Mouse (Mus musculus) c-Kit-positive CD71-positive TER-119-positive erythroid progenitor cells, embryonic 14.5 days (primary cell): ENCODE data around the gene Akr1b7.
A peak's percentile ranks its signal among the peaks of the same experiment; 100 is the strongest.

Experiments
- DNase-seq: peaks from one replicate; pipeline ENCODE4 v3.0.0-alpha.2; 2013; ENCODE audit warnings: low spot score

The Akr1b7 gene

DNA sequence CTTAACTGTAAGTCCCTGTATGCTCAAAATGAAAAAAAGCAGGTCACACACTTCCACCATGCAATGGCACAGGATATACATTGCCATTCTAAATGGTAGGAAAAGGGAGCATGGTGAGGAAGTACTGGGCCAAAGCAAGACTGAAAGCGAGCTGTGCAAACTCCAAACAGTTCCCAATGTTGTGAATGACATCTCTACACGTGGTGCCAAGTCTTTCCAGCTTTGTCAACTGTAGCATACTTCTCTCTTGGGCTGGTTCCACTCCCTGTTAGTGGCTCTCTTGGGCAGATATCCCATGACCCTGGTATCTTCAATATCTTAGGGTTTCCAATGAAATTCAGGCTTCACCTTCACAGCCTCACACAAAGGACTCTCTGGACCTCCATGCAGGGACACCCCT is 26.9 kb downstream of the Akr1b7 start:
- DNase-seq: no peak

DNA sequence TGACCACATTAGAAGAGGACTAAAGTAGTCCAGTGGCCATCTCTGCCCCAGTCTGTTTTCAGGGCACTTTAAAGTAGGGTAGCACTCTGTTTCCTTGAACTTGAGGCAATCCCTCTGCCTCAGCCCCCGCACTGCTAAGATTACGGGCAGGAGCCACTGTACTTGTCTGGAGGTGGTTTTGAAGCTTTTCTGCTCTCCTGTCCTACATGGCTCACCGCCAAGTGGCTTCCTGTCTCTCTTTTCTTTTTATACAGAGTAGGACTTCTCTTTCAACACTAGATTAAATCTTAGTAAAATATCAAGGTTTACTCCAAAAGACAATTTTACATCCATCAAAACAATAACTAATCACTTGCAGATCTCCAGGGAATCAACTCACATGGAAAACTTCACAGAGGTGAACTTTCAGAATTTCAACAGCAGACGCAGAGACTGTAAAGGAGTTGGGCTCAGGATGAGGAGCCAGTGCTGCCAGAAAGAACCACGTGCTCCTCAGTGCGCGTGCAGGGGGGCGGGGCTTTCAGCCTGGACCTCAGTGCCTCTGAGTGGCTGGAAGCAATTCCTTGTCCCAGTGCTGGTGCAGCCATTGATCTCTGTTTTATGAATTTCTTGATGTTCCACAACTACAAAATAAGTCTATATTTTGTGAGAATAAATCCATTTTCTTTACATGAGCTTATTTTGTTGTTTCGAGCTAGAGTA is 29.6 kb downstream of the Akr1b7 start:
- DNase-seq: no peak

DNA sequence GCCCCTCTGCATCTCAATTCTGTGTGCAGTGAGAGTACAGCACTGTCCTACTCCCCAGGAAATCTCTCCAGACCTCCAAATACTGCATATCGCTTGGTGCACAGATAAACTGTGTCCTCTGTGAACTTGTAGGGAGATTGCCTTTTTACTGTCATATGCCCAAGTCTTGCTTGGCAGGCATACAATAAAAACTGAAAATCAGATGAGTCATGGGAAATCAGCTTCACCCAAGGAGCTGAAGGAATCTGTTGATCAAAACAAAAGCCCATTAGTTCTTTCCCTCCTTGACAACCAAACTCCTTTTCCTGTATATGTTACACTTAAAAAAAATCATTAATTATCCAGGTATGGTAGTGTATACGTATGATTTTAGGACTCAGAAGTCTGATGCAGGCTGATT is 31.7 kb downstream of the Akr1b7 start:
- no peak for DNase-seq

DNA sequence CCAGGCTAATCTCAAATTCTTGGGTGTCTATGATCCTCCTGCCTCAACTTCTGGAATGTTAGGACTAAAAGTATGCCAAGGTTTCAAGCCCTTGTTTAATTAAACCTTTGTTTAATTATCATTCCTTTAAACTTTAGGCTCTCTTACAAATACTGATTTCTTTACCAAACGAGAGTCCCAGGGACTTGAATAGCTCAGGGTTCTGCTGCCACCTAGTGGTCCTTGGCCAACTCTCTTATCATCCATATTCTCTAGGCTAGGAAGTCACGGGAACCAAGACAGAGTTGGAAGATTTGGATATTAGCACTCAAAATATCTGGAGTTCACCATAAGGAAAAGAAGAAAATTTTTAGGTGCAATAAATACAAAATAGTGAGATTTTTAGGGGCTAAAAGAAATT is 35.8 kb downstream of the Akr1b7 start:
- peak; percentile 67 for DNase-seq

DNA sequence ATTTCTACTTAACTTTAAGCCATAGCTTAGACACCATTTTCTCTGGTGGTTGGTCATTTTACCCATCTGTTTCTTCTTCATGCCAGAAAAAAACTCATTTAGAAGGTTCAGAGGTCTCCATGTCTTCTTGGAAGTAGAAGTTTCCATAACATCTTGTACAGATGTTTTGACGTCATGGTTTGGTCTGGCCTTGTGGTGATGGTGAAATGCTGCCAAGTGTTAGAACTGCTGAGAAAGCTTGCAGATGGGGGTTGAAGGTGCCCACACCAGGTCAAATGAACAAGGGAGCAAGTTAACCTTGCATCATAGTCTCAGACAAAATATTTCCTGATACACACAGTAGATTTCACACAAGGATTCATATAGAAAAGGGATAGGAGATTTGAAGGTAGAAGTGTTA is 36.6 kb downstream of the Akr1b7 start:
- no peak for DNase-seq

DNA sequence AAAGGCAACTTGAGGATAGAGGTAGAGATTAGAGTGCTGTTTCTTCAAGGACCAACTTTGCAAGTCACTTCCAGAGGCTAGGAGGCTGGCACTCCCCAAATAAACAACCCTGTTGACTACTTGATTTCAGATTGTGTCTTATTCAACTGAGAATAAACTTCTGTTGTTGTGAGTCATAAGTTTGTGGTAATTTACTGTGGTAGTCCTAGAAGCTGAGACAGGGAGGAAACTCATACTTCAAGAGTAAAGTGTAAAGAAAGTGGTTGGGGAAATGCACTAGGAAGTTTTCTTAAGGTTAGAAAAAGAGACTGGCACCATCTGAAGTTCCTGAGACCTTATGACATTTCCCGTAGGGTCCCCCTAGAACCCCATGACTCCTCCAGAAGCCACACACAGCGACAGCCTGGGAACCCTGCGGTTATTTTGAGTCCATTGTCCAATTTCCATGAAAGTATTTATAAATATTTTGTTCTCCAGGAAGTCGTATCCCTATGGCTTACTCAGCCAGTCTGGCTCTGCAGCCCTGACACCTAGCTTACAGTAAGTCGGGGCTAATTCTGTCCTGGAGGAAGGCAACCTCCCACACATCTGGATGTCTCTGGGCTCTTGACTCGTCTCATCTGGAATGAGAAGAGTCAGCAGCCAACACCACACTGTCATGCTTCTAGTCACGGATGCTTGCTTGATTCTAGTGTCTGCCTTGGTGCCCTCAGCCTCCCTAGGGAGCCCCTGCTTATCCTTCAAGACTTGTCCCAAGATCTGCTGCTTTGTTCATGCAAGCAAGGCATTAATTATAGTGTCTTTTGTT is 41.0 kb downstream of the Akr1b7 start:
- no peak for DNase-seq

DNA sequence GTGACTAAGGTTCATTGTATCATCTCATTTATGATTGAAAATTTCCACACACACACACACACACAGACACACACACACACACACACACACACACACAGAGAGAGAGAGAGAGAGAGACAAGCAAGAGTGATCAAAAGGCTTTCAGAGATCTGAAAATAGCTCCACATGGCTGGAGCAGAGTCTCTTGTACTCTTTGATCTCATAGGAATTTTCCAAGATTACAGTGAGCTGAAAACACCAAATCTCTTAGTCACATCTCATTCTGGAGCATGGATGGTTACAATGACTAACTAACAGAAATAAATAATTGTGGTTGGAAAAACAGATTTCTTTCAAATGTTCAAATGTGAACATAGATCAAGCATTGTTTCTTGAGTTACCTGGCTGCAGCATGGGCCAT is 47.3 kb downstream of the Akr1b7 start:
- DNase-seq: no peak

DNA sequence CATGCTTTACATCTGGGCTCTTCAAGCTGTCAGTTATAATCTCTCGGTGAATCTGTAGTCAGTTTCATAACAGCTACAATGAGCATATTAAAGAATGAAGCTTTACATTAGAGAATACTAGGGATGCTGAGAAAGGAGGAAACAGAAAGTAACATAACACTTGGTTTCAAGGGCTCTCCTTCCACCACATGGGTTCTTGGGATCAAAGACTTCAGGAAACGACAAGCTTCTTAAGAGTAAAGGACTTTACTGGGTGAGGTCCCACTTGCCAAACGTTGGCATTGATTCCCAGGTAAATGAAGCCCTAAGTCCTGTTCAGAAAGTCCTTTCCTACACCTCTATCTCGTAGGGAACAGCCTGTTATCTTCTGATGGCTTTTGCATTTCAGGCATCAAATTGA is 48.5 kb downstream of the Akr1b7 start:
- DNase-seq: no peak

DNA sequence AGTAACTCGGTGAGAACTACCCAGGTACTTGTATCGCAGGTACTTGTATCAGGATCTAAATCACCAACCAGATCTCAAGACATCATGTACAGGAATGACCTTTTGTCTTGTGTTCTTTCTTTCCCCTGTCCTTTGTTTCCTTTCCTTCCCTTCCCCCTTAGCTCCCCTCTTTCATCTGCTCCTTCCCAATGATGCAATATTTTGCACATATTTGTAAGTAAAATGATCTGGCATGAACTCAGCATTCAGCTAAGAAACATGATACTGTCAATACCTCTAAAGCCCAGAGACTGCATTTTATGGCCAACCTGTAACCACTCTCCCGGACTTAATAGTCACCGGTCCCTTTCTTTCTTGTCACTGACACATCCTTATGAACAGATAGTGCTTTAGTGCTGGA is 51.4 kb downstream of the Akr1b7 start:
- DNase-seq: no peak

DNA sequence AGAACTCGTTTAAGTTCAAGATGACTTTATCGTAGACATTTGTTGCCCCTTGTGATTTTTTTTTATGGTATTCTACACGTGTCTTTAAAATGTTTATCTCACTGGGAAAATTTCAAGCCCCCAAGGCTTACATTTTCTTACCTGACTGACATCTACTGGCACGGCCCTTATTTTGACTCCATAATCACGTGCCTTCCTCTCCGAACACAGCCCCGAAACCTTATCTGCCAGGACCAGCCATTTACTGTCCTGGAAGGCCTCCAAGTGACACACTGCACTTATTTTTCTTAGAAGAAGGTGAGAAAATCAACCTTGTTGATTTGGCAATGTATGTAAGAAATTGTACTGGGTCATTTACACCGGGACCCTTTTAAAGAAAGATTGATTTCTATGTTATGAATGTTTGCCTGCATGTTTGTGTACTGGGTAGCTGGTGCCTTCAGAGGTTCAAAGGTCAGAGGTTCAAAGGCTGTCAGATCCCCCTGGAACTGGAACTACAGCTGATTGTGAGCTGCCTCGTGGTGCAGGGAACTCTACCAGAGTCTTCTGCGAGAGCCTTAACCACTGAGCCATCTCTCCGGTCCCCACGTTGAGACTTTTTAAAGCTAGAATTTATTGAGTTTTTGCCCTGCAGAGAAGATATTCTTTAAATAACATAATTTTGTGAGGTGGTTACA is 59.4 kb downstream of the Akr1b7 start:
- DNase-seq: peak; percentile 95
